Mouse (Mus musculus) thymus, postnatal 10 days (tissue): Measurements from ENCODE around the gene Clcn6.

Experiments used
- DNase-seq, 2 experiments: peaks; one replicate each; pipeline ENCODE4 v3.0.0; 2021; ENCODE audit warnings: low spot score in 2 of 2

The Clcn6 gene

GRCm38 (mm10) chr4:148040029-148040830 lies 1.6 kb upstream of the Clcn6 start:
- DNase-seq, result no peak

- peak in 1 of 2 experiments; percentile 16 for DNase-seq
These were observed 820 bp upstream of the Clcn6 start for GRCm38 (mm10) chr4:148039254-148040028.

GRCm38 (mm10) chr4:148038079-148038599 lies 482 bp downstream of the Clcn6 start:
- no peak for DNase-seq

GRCm38 (mm10) chr4:148035440-148035839 lies 3.2 kb downstream of the Clcn6 start:
- DNase-seq, result no peak

GRCm38 (mm10) chr4:148033858-148034410 lies 4.7 kb downstream of the Clcn6 start:
- no peak for DNase-seq

- DNase-seq, result no peak
These were observed 8.1 kb downstream of the Clcn6 start for GRCm38 (mm10) chr4:148030506-148030905.

GRCm38 (mm10) chr4:148029297-148029696 lies 9.3 kb downstream of the Clcn6 start:
- DNase-seq, result no peak

- DNase-seq, result no peak
These were observed 14.6 kb downstream of the Clcn6 start for GRCm38 (mm10) chr4:148024003-148024402.

- no peak for DNase-seq
These were observed 20.2 kb downstream of the Clcn6 start for GRCm38 (mm10) chr4:148018410-148018809.

GRCm38 (mm10) chr4:148016981-148017380 lies 21.6 kb downstream of the Clcn6 start:
- no peak for DNase-seq

- DNase-seq, result no peak
These were observed 23.2 kb downstream of the Clcn6 start for GRCm38 (mm10) chr4:148015418-148015817.

GRCm38 (mm10) chr4:148012216-148012615 lies 26.4 kb downstream of the Clcn6 start:
- DNase-seq, result no peak

- DNase-seq, result no peak
These were observed 27.3 kb downstream of the Clcn6 start for GRCm38 (mm10) chr4:148011332-148011731.

GRCm38 (mm10) chr4:148009641-148010040 lies 29.0 kb downstream of the Clcn6 start:
- DNase-seq, result no peak

- DNase-seq, result no peak
These were observed 30.2 kb downstream of the Clcn6 start for GRCm38 (mm10) chr4:148008412-148008811.

- no peak for DNase-seq
These were observed 34.3 kb downstream of the Clcn6 start for GRCm38 (mm10) chr4:148004361-148004760.

- no peak for DNase-seq
These were observed 36.8 kb downstream of the Clcn6 start for GRCm38 (mm10) chr4:148001866-148002265.

GRCm38 (mm10) chr4:148001013-148001789 lies 37.4 kb downstream of the Clcn6 start:
- no peak for DNase-seq

GRCm38 (mm10) chr4:148000202-148000772 lies 38.3 kb downstream of the Clcn6 start, which contains the start of gene Nppa:
Gene Nppa, plus strand, starts transcription at chr4:148000722.
- no peak for DNase-seq

GRCm38 (mm10) chr4:147995311-147995710 lies 43.3 kb downstream of the Clcn6 start:
- no peak for DNase-seq

GRCm38 (mm10) chr4:147993571-147994095 lies 45.0 kb downstream of the Clcn6 start:
- no peak for DNase-seq
